Mouse (Mus musculus): ENCODE data around the gene Mvb12b.

DNA sequence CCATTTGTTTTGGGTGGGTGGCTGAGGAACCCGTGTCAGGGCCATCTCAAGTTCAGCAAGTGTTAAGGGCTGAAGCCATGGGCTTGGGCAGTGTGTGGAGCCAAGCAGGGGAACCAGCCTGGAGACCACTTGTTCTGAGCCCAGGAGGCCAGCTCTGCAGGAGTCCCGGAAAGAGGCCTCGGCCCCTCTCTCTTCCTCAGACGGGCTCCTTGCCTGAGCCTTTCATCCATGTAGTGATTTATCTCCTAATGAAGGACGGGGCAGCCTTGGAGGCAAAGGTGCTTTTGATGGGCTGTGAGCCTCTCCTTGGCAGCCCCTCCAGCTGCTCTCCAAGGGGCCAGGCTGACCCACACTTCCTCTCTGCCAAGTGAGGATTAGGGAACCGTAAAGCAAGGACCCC, 204.7 kb downstream of the Mvb12b start:
- TF ChIP-seq FOSL1 (IDR thresholded peaks at IDR 0.05; ENCODE audit: insufficient read depth, low read length, poor library complexity, severe bottlenecking) (no peak), MAX (IDR thresholded peaks at IDR 0.05) (no peak), USF1 (IDR thresholded peaks at IDR 0.05; ENCODE audit: low read depth) (no peak), CTCF (IDR thresholded peaks at IDR 0.05; ENCODE audit: control insufficient read depth, insufficient read depth, insufficient read length) (no peak), MYOG (IDR thresholded peaks at IDR 0.05; ENCODE audit: control insufficient read depth, extremely low read depth, insufficient read length) (no peak)
